Comparison of ENCODE assay signal across 21 mouse cellular contexts in the genomic region with DNA sequence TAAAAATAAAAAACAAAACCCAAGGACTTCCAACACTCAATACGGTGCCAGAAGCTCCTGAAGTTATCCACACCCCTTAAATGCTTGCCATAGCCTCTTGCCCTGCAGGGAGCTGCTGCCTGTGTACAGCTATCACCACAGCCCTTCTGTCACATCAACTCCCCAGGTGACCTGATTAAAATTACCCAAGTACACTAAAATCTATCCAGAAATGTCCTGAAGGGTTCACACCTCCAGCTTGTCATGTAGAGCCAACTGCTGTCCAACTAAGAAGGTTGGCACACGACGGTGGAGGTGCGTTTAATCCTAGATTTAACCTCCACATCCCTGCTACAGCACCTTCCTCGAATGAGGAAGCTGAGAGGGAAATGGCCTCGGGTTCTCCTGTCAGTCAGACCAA.
DNase-seq lines count a peak whose midpoint lies in the region; TF ChIP-seq lines count a peak whose summit lies in the region.
"Had no signal": no experiment of that assay in that cellular context is flagged by ENCODE, and none has a peak within 500 bp of the region (broad histone marks: within the 10 kb centered on the region; RNA-seq: fewer than 3 reads in every experiment).

No protein-coding gene starts in this region.

- no peaks in the 10 kb centered on the region for H3K36me3 ChIP-seq in heart, embryonic 10.5 days
- H3K36me3 ChIP-seq: forebrain, embryonic 10.5 days; heart, embryonic 12.5 days; heart, embryonic 15.5 days; hindbrain, embryonic 10.5 days; hindbrain, embryonic 13.5 days; intestine, embryonic 15.5 days had no signal

- H3K4me3 ChIP-seq in heart, embryonic 10.5 days, result no peak overlapping the region
- no peak overlapping the region for H3K4me3 ChIP-seq in cerebellum, adult 2 months (replicated peaks; ENCODE audit: insufficient read depth, low read depth, low read length)
- H3K4me3 ChIP-seq: forebrain, embryonic 10.5 days; forebrain, embryonic 13.5 days; heart, embryonic 12.5 days; heart, embryonic 15.5 days; hindbrain, embryonic 10.5 days; hindbrain, embryonic 13.5 days; intestine, embryonic 15.5 days had no signal

- no peak overlapping the region for H3K27ac ChIP-seq in heart, embryonic 10.5 days
- H3K27ac ChIP-seq in cerebellum, adult 2 months (ENCODE audit: insufficient read depth, low read length), result peak overlapping the region; percentile 36; the same call in 1 of the 2 replicates
- H3K27ac ChIP-seq: forebrain, embryonic 10.5 days; forebrain, embryonic 13.5 days; heart, embryonic 15.5 days; hindbrain, embryonic 10.5 days; hindbrain, embryonic 13.5 days; intestine, embryonic 15.5 days had no signal

- TF ChIP-seq CTCF in cerebellum, adult 2 months (IDR thresholded peaks at IDR 0.05; ENCODE audit: borderline replicate concordance, insufficient read depth, low read depth, low read length), result no peak

- no peaks in the 10 kb centered on the region for H3K27me3 ChIP-seq in heart, embryonic 10.5 days (ENCODE audit: insufficient read depth, poor library complexity, severe bottlenecking)
- no peaks in the 10 kb centered on the region for H3K27me3 ChIP-seq in cerebellum, adult 2 months (ENCODE audit: control insufficient read depth, insufficient read depth, low read length)
- H3K27me3 ChIP-seq: forebrain, embryonic 13.5 days; heart, embryonic 12.5 days; heart, embryonic 15.5 days; hindbrain, embryonic 13.5 days; intestine, embryonic 15.5 days had no signal

- peaks cover 8% of the 10 kb centered on the region; the same call in 1 of the 2 replicates for H3K4me1 ChIP-seq in heart, embryonic 10.5 days
- H3K4me1 ChIP-seq in cerebellum, adult 2 months (ENCODE audit: control insufficient read depth, insufficient read depth, low read length), result peaks cover 18% of the 10 kb centered on the region; the same call in 1 of the 2 replicates
- H3K4me1 ChIP-seq: intestine, embryonic 15.5 days had no signal

- no peaks in the 10 kb centered on the region for H3K9me3 ChIP-seq in heart, embryonic 10.5 days
- H3K9me3 ChIP-seq: forebrain, embryonic 10.5 days; forebrain, embryonic 13.5 days; heart, embryonic 12.5 days; heart, embryonic 15.5 days; hindbrain, embryonic 10.5 days; hindbrain, embryonic 13.5 days; intestine, embryonic 15.5 days had no signal

- DNase-seq in heart, embryonic 10.5 days (ENCODE audit: low spot score), result peak; percentile 60
- no peak for DNase-seq in heart, adult 11 months
- DNase-seq in brain, adult 2 months (ENCODE audit: low read depth, low spot score), result peak; percentile 78
- peak; percentile 45 to 70 for DNase-seq in cerebellum, adult 2 months
- peak; percentile 64 for DNase-seq in cerebellum, adult 9-11 months
- no peak for DNase-seq in urinary bladder, postnatal 36 days (ENCODE audit: low spot score in 2 of 2)
- DNase-seq in retina, postnatal 1 day, result no peak
- DNase-seq in left cerebral cortex, adult 8-10 months (ENCODE audit: low spot score in 2 of 2), result no peak
- DNase-seq: adrenal gland, adult 2 months; adrenal gland, postnatal 14 days; gastrocnemius, postnatal 10 days; gastrocnemius, postnatal 36 days; heart, postnatal 10 days; heart, postnatal 36 days had no signal

- 75% methylated on average over 6 of the region's 6 CpGs for WGBS in heart, embryonic 10.5 days
- 18% methylated on average over 6 of the region's 6 CpGs for WGBS in cerebellum, adult 2 months

- TF ChIP-seq POLR2A in cerebellum, adult 2 months (IDR thresholded peaks at IDR 0.05; ENCODE audit: borderline replicate concordance, insufficient read depth, low read length), result no peak

Comparison
In these comparisons a context has a peak if more than half of its experiments do, and no peak if none do; other contexts are left out.
1. DNase-seq: peak in heart, embryonic 10.5 days (single experiment), brain, adult 2 months (single experiment), cerebellum, adult 2 months (2 of 2) and cerebellum, adult 9-11 months (single experiment); none in heart, adult 11 months (single experiment), urinary bladder, postnatal 36 days (0 of 2), retina, postnatal 1 day (single experiment) and left cerebral cortex, adult 8-10 months (0 of 2).